Mouse (Mus musculus) adrenal gland, postnatal 25 days (tissue): ENCODE measurements at regions not wholly inside any gene's neighbourhood (a gene's known extent, or its start where the extent isn't known, plus 50 kb on each side); places are given as distances from the start of the nearest gene placed in this dataset.

Experiments
- DNase-seq: peaks from one replicate; pipeline ENCODE4 v3.0.0; 2021; ENCODE audit warnings: mixed read lengths

GRCm38 (mm10) chr12:21481644-21482043 is 64.2 kb upstream of the Ywhaq start:
- DNase-seq: no peak

DNA sequence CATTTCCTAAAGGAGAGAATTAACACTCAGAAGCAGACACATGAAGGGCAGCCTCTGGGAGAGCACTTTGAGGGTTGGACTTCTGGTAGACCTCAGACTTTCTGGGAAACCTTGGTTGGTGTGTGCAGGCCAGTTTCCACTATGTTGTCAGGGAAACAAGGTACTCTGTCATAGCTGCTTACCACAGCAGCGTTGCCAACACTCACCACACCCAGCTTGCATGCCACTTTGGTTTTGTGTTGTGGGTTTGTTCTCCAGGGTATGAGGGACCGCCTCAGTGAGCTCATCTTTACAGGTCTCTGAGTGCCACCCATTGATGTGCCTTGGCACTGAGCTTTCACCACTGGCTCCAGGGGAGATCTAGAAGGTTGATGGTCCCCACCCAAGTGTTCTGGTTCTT is 62.8 kb upstream of the Ywhaq start:
- DNase-seq: no peak

DNA sequence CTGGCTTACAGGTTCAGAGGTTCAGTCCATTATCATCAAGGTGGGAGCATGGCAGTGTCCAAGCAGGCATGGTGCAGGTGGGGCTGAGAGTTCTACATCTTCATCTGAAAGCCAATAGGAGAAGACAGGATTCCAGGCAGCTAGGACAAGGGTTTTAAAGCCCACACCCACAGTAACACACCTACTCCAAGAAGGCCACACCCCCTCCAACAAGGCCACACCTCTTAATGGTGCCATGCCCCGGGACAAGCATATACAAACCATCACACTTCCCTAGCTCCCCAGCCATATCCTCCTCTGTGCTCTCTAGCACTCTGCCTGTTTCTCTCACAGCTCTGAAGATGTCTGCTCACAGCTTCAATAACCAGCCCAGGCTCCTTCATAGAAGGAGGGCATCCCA is 61.8 kb upstream of the Ywhaq start:
- no peak for DNase-seq

- peak; percentile 19 for DNase-seq
Observed at GRCm38 (mm10) chr12:21476516-21476915, 59.1 kb upstream of the Ywhaq start.

- DNase-seq: no peak
Observed at GRCm38 (mm10) chr12:21472951-21473710, 55.7 kb upstream of the Ywhaq start.

DNA sequence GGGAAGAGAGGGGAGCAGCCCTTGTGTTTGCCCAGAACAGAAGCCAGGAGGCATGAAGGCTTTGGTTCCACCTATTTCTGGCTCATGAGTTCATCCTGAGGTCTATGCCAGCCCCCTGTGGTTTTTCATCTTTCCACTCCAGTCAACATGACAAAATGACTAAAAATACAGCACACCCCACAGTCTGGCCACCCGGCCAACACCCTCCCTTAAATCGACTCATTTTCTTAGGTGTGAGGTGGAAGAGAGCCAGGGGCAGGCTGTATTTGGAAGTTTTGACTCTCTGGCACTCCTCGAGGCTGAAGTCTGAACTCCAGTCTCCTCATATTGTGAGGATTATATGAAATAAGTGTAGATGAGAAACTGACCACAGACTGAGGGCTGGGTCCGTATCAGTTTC is 55.0 kb upstream of the Ywhaq start:
- DNase-seq: peak; percentile 16

DNA sequence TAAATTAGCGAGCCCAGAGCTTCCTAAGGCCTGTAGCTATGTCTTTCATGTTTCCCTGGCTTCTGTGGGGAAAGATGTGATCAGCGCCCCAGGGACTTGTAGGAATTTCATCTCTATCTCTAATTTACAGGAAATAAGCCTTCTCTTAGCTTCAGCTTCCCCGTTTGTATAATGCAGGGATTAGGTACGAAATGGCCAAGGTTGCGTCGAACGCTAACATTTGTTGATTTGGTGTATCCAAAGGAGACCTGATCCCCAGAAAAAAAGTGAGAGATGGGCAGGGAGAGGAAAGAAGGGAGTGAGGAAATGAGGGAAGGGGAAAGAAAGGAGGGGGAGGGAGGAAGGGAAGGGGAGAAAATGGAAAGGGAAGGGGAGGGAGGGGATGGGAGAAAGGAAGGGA is 54.5 kb upstream of the Ywhaq start:
- DNase-seq: no peak

GRCm38 (mm10) chr12:21470286-21470685 is 52.8 kb upstream of the Ywhaq start:
- DNase-seq: no peak
